Mouse (Mus musculus) liver, postnatal 0 days (tissue): ENCODE results near the gene Car12.

Source experiments
- CTCF ChIP-seq: sonication (generic); IDR thresholded peaks from 2 replicates; pipeline ENCODE4 v1.5.1; 2016; ENCODE audit warnings: antibody characterized with exemption, low read depth
- EP300 ChIP-seq: IDR thresholded peaks from 2 replicates; pipeline ENCODE4 v1.6.1; 2016; ENCODE audit warnings: antibody characterized with exemption, low read depth, mild to moderate bottlenecking

DNA sequence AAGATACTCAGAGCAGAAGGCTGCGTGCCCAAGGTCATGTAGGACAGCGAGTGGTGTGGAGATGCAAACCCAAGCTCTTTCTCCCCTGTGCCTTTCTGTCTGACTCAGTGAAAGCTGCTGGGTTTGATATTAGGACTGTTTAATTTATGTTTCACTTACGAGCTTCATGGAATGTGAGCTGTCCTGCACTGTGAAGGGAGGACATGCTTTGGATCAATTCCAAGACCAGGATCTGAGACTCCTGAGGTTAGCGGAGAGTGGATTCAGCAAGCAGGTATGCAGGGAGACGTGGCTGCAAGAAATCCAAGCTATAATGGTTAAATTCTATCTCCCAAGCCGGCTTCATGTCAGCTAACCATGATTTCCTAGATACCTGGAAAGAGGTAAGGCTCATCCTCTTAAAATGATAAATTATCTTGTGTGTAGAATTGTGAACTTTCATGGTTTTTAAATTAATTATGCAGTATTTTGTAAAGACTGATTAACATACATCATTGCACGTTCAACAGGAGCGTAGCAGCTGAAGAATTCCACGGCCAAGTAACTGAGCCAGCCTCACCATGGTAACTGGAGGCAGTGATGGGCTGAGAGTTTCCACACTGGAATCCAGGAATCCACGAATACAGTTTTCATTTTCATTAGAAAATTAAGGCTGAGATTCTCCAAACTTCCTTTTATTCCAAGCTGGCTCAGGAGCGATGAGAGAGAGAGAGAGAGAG lies 5.3 kb upstream of the Car12 start:
- TF ChIP-seq CTCF (no peak), EP300 (no peak)
